Mouse (Mus musculus): ENCODE measurements around the gene Mlxip.

DNA sequence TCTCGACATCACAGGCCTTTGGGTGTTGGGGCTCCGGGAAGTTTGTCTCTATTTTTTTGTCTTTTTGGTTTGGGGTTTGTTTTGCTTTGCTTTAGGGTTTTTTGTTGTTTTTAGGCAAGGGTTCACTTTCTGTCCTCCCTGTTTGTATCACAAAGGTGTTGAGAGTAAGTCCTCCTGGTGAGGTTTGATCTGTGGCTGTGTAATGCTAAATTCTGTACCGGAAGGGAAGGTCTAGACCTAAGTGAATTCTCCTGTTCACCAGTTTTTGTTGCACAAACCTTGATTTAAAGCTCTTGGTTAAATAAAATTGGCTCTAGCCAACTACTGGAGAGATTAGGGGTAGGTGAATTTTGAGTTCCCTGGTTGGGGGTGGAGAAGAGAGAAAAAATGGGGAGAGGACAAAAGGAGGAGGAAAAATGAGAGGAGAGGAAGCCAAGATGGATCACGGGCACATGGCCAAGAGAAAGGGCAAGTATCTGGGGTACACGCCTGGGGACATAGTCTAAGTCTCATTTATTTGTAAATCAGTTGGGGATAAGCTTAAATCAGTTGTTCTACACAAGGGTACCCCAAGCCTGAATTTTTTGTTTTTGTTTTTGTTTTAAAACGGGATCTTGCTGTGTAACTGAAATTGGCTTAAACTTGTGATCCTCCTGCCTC lies 18.7 kb upstream of the Mlxip start:
- TF ChIP-seq POLR2A (IDR thresholded peaks at IDR 0.05; ENCODE audit: borderline replicate concordance, extremely low read depth, insufficient read depth, insufficient read length, poor library complexity, severe bottlenecking) (no peak), CTCF (IDR thresholded peaks at IDR 0.05; ENCODE audit: borderline replicate concordance, extremely low read depth, insufficient read depth, insufficient read length) (no peak)
